In genomic region chr3:146352187-146352586, GRCm38 (mm10) we compare ENCODE assay signal across 9 mouse cellular contexts. TPM values are rescaled to one million over a fixed set of nuclear protein-coding genes. Genes with fewer than 3 reads are reported as not detected.
DNase-seq lines count a peak whose midpoint lies in the region; ATAC-seq lines count a peak whose summit lies in the region.
"Had no signal": no experiment of that assay in that cellular context is flagged by ENCODE, and none has a peak within 500 bp of the region (broad histone marks: within the 10 kb centered on the region; RNA-seq: fewer than 3 reads in every experiment).

No protein-coding gene starts in this region.

- peak; percentile 14 to 34 for DNase-seq in cerebellum, postnatal 14 days
- no peak for DNase-seq in cerebellum, adult 8-10 months
- peak; percentile 40 for DNase-seq in 3134 (ENCODE audit: extremely low read depth, insufficient read length, low spot score)
- peak; percentile 40 for DNase-seq in T-cell, adult 2 months (ENCODE audit: low spot score)
- peak; percentile 51 for DNase-seq in lung, postnatal 14 days
- DNase-seq in ovary, postnatal 14 days (ENCODE audit: low spot score) = no peak
- DNase-seq in cerebellum, adult 11-12 months = no peak

- H3K9me3 ChIP-seq in midbrain, embryonic 15.5 days = no peaks in the 10 kb centered on the region

- H3K9ac ChIP-seq in midbrain, embryonic 15.5 days = no peak overlapping the region

- H3K27me3 ChIP-seq in midbrain, embryonic 15.5 days (replicated peaks) = no peaks in the 10 kb centered on the region

- 87% methylated on average over 4 of the region's 4 CpGs for WGBS in midbrain, embryonic 15.5 days

- no peak overlapping the region for H3K4me3 ChIP-seq in midbrain, embryonic 15.5 days

- no peak for ATAC-seq in midbrain, embryonic 15.5 days (replicated peaks)

- H3K4me1 ChIP-seq in midbrain, embryonic 15.5 days = no peaks in the 10 kb centered on the region

- H3K27ac ChIP-seq in midbrain, embryonic 15.5 days = no peak overlapping the region
- H3K27ac ChIP-seq: macrophage had no signal

- H3K4me2 ChIP-seq in midbrain, embryonic 15.5 days = no peak overlapping the region

- H3K36me3 ChIP-seq in midbrain, embryonic 15.5 days (replicated peaks) = no peaks in the 10 kb centered on the region

RNA-seq across cellular contexts. Expression of gene Ssx2ip, which starts 52.3 kb away (rescaled TPM):
- polyA plus RNA-seq in midbrain, embryonic 15.5 days (2015; fragmentation: Nextera tagmentation; extraction: Ambion mirVana) = 15.3 and 16.6 TPM in 2 replicates

Comparison
In these comparisons a context has a peak if more than half of its experiments do, and no peak if none do; other contexts are left out.
1. DNase-seq: peak in cerebellum, postnatal 14 days (2 of 2), 3134 (single experiment), T-cell, adult 2 months (single experiment) and lung, postnatal 14 days (single experiment); none in cerebellum, adult 8-10 months (single experiment), ovary, postnatal 14 days (single experiment) and cerebellum, adult 11-12 months (single experiment).